Mouse (Mus musculus): ENCODE measurements around the gene Smad3.

Smad3 gene

DNA sequence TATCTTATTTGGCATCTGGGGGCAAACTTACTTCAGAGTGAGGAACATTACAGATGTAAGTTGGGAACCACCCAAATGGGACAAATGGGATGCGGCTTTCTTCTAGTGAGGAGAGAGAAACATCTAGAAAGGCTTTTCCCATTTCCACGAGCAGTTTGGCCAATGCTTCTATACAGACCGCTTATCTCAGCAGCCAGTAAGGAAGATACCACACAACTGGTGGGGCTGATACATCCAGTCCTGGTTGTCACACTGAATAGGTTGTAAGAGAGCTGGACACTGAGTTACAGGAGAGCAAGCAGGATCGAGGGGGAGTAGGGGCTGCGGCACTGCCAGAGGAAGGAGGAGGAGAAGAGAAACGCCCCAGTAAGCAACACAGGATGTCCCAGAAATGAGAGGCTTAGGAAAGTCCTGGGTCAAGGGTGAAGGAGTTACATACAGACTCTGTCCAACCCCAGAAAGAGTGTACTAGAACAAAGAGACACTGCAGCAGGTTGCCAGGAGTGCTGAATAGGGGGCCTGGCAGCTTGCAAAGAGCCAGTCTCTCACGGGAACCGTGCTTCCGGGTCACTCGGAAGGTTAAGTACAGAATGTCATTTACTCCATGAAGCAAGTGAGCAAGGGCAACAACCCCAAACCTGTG, 61.2 kb downstream of the Smad3 start:
- no peak for DNase-seq

DNA sequence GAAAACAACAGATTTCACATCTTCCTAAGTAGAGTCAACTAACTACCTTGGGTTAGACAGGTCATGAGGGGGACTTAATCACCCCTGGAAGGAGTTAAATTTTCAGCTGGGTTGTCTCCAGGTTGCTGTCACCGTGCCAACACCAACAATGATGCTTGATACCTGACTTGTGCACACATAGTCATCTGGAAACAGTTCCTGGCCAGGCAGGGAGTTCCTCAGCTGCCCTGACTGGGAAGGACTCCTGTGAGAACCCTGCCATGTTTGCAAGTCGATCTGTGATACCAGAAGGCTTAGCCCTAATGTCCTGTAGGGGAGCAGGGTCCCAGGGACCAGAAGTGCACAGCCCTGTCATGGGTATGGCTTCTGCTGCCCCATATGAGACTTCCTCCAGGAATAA, 65.8 kb downstream of the Smad3 start:
- no peak for DNase-seq

DNA sequence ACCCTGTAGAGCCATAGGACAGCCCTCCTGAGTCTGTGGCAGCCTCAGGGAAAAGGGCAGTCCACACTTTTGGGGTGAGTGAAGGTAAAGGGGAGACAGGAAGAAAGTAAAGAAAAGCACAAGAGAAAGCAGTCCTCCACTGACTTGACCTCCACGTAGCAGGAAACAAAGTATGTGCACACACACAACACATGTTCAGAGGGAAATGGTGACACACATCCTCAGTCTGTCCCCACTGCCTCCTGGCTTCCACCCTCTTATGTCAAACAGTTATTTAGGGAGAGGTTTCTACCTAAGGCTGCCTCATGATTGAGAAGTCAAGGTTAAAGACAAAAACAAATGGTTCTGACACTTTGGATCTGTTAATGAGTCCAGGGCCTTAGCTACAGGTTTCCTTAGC, 67.3 kb downstream of the Smad3 start:
- no peak for DNase-seq

DNA sequence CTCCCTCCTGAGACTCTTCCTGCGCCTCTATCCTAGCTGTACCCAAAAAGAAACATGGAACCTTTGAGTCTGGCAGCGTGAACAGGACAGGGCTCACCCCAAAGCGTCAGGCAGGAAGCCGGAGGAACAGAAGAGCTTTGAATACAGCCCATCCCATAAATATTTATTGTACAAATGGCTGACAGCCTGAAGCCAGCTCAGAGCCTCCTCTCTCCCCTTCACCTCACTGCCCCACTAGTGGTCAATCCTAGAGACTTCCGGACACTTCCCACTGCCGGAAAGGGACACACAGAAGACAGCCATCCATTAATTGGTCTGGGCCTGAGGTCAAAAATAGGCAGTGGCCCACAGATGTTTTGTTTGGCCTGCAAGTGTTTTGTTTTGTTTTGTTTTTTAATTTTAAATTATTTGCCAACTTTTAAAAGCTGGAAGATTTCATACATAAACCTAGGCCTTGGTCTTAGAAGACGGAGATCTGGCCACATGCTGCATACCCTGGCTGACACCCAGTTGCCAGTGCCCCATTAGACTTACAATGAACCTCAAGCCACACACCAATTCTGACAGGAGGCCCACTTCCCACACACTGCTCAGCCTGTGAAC, 70.3 kb downstream of the Smad3 start:
- DNase-seq, result no peak

DNA sequence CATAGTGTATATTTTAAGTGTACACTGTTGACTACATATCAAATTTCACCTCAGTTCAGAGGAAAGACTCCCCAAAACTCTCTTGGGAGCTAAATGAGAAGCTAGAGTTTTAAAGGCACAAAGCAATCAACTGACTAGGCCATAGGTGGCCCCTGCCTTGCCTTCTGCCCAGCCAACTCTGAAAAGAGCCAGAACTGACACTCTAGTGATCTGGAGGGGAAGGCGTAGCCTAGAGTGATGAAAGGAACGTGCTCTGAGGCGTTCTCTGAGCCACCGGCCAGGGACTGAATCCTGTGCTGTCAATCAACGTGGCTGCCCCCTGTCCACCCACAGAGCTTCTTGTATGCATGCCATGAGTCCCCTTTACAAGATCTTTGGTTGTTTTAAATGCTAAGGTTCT, 72.4 kb downstream of the Smad3 start:
- DNase-seq, result no peak

DNA sequence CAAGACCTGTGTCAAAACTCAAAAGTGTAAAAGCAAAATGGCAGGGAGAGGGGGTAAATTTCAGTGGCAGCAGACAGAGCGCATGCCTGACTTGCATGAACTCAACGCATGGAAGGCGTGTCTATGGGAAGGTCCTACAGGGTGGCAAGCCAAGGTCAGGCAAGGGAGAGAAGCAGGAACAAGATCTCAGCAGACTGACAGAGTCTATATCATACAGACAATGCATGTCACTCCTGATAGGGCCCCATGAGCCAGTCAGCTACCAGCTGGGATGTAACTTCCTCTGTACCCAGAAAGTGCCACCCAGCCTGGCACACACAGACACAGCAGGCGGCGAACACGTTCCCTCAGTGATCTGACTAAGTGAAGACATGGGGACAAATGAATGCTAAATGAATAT, 73.5 kb downstream of the Smad3 start:
- no peak for DNase-seq

DNA sequence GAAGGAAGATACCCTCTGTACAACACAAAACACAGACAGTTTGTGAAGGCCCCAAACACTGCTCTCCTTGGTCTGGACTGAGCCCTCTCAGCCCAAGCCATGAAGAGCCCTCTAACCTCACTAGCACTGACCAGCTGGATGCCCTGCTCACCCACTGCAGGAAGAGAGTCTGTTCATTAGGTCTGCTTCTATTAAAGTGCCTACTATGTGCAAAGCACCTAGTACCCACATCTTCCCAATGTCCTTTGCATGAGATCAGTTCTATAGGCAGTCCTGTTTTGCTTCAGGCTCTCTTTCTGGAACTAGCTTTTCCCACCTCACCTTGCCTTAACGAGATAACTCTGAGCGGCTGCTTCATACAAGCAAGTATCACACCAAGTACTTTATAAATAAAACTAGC, 74.9 kb downstream of the Smad3 start:
- no peak for DNase-seq

DNA sequence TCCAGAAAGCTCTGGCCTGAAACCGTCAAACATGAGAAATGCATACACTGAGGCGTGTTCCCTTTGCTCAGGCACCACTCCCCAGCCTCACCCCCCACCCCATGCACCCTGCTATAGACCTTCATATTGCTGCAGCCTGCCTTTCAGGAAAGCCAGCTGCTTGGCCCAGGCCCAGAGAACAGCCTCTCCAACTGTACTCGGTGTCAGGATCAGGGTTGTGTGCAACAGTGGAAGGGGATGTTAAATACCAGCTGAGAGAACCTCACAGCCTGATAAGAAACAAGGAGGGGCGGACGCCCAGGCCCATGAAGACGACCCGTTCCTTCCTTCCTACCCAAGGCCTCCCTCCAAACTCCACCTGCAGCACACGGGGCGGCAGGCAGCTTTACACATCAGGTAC, 75.5 kb downstream of the Smad3 start:
- DNase-seq, result no peak

DNA sequence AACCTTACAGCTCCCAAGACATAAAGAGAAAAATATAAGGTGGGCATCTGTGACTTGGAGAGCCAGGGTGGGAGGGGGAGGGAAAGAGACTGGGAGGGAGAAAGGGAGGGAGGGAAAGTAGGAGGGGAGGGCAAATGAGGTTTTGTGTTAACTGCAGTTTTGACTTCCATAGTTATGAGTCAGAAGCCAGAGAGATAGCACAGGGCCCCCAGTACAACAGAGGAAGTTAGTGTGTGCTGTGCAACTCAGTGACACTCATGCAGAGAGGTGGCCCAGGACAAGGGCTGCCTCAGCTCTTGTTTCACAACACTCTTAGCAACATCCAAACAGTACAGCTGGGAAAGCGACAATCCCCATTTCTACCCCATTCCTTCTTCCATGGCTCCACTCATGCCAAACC, 79.7 kb downstream of the Smad3 start:
- DNase-seq, result no peak

DNA sequence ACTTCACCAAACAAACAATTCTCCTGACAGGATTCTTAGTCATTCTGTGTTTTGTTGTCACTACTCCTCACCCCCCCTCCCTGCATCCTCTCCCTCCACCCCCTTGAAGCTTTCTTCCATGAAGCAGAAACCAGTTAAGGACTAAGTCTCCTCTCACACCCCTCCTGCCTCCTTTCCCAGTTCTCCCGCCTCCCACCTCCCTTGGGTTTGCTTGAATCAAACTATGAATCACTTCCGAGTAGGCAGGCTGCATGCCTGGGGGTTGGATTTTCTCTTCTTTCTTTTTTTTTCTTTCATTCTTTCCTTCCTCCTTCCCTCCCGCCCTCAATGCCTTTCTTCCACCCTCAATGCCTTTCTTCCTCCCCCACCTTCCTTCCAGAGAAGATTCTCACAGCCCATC, 80.2 kb downstream of the Smad3 start:
- DNase-seq, result no peak

DNA sequence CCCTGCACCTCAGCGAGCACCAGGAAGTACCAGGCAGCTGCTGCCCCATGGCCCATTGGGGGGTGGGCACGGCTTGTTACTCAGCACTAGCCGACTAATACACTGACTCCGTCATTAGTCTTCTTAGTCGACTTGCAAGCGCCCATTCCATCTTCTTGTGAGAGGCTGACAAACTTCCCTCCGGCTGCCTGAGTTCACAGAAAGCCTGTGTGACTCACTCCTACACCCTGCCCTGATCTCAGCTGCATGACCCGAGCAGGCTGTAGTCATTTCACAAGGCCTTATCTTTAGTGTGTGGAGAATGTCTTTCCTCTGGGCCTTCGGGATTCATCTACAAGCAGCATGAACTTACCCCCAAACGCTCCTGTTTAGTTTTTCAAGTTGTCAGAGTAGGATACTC, 83.2 kb downstream of the Smad3 start:
- no peak for DNase-seq

DNA sequence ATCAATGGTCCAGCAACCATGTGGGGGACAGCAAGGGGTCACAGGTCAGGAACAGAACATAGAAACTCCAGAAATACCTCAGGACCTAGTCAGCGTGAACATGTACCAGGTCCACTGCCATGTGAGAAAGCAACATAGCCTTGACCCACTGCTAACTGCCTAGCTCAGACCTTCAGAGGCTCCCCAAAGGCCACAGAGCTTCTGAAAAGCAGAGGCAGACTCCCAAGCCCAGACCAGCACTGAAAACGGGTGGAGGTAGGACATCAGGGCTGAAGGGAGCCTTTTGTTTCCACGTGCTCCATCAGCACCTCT, 84.3 kb downstream of the Smad3 start:
- no peak for DNase-seq

DNA sequence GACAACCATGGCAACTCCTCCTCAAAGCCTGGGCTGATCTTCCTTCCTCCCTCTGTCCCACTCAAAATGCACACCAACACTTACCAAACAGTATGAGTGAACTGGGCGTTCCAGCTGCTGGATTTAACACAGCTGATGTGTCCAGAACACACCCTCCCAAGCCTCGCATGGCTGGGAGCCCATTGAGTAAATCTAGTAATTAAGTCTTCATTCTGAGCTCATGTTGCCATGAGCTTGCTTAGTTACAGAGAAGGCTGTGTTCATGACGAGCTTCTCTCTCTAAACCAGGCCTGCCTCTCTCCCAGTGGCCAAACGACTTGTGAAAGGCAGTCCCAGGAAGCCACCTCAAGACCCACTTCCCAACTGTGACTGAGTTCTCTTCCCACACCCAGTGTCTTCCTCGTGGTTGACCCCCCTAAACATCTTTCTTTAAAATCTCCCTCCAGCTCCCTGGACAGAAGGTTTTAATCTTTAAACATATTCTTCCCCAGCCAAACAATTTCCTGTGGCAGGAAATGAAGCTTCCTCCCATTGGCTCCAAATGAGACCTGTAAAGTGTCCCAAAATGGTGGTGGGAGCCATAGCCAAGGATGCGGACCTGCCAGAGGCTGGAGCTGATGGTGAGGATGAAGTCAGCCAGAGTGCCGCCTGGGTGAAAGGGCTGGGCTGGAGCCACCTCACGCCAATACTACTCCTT, 84.8 kb downstream of the Smad3 start:
- DNase-seq, result no peak

DNA sequence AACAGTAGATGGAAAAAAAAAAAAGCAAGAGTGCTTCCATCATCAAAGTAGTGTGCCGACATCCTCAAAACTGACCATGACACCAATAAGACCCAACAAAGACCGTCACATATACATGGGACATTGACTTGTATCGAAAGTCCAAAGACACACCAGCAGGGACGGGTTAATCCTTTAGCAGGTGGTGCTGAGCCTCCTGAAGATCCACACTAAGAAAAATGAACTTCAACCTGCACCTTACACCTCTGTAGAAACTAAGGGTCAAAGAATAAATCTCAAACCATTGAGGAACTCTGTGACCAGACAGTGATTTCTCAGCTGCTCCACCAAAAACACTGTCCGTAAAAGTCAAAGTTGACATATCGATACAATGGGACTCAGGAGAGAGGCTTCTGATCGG, 88.0 kb downstream of the Smad3 start:
- no peak for DNase-seq

DNA sequence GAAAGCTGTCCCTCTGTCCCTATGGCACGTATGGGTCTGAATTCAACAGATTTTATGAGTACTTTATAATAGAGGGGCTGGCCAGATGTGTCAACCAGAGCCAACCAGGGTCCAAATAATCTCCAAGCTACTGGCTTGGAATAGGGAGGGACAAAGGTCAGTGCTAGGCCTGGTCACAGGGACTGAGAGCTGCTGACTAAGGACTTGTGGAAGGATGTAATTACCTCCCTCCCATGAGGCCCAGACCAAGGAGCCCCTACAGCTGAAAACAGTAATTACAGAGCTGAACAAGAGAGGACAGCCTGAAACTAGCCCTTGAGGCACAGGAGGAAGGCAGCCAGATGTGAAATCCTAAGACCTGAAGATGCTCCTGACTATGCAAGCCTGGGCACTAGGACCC, 89.2 kb downstream of the Smad3 start:
- no peak for DNase-seq

DNA sequence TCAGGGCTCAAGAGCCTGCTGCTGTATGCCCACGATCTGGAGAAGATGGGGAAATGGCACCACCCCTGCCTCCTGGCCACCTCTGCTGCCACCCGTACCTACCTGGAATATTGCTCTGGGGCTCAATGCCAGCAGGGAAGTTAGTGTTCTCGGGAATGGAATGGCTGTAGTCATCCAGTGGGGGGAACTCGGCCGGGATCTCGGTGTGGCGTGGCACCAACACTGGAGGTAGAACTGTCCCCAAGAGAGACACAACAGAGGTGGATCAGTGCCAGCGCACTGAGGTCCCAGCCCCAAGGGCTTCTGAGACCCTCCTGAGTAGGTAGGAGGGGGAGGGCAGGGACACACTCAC, 90.4 kb downstream of the Smad3 start:
- no peak for DNase-seq

DNA sequence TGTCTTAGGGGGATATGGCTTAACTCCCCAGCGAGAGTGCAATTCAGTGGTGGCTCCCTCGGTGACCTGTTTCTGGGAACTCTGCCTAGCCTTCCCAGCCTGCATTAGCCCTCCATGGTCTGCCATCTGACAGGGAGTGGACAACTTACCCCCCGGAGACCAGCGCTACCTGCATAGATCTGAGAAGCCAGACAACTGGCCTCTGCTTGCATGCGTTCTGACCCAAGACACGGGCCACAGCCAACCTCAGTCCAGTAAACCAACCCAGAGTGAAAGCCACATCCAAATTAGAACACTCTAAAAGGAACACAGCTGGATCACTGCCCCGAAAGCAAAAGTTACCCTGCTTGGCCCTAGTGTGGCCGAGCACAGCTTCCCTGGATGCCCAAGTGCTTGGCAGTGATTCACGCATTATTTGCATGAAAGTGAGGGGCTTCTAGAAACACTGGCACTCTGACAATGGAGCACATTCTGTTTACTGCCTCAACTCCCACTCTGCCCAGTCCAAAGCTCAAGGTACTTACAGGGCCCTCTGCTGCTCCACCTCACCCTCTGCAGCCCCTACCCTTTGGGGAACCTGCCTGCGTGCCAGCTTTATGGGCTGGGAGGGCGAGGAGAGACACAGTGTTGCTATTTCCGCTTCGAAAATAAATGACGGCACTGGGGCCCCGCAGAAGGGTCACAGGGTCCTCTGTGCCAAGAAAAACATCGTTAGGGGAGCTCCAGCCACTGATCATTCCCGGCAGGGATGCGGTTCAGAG, 91.0 kb downstream of the Smad3 start:
- DNase-seq, result no peak

DNA sequence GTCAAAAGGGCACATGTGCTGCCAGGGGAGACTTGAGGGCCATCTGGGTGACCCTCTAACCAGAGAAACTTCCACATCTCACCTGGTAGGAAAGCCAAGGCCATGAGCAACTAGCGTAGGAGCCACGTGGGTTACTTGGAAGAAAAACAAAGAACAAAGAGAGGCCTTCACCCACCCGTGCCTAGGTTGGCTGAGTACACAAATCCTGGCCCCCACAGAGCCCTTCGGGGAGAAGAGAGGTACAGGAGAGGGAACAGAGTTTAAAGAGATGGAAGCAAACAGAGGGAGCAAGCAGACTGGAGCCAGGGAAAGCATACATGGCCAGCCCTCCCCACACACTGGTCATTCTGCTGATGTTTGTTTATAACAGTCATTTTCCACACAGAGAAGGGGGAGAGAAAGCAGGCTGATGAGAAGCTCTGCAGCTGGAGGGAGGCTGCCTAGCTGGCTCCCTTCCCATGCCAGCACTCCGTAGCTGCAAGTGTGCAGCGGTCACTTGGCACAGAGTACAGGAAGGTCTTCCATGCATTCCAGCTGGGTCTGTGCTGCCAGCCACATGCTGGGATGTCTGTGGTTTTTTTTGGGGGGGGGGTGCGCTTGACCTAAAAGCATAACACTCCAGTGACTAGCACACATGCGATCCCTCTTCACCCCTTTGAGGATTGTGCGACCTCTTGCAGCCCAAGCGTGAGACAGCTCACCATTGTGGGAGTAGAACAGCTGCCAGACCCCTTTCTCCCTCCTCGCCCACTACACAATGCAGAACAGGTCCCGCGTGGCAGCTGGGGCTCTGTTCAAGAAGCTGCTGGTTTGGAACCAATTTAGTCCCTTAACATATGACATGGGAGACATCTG, 92.8 kb downstream of the Smad3 start:
- no peak for DNase-seq

DNA sequence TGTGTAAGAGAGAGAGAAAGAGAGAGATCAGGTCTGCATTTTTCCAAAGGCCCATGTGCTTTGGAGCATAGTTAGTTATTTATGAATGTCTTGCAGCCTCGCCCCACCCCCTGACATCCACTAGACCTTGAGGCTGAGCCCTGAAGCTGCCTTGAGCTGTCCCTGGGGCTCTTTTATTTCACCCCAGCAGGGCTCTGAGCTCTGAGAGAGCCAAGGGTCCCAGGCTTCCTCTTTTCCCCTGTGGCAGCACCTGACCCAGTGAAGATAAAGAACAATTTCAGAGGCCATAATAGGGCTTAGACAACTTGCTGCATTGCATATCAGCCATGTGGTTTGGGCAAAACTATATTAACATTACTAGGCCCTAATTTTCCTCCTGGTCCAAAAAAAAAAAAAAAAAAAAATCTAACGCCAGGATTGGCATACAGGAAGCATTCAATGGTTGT, 93.5 kb downstream of the Smad3 start:
- DNase-seq, result no peak

DNA sequence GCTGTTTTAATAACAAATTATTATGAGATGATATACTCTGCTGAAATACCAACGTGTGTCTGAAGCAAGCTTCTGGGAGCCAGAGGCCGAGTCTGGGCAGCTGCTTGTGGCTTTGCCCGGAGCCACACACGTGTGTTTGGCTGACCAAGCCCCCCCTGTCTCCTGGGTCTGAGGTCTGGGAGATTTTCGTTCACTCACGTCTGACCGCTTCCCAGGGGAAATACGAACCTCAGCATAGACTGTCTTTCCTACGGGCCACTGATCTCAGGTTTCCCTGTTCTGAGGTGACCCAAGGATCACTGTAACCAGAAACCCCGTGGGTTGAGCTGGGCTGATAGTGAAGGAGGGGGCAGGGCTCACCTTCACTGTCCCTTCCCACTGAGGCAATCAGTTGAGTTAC, 94.6 kb downstream of the Smad3 start:
- no peak for DNase-seq

DNA sequence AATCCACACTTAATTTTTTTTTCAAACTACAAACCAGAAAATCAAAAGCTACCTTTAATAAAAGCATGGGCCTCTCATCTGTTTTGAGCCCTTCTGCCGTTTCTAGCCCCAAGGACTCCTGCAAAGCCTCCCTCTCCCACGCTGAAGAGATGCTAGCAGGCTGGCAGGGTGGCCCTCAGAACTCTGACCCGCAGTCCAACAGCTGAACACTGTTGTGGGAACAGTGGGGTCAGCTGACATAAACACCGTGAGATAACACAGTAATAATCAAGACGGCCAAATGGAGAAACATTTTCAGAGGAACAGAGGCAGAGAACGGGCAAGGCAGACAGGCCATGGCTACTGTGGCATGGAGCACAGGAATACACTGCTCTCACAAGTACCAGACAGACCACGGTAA, 95.0 kb downstream of the Smad3 start:
- DNase-seq, result no peak

DNA sequence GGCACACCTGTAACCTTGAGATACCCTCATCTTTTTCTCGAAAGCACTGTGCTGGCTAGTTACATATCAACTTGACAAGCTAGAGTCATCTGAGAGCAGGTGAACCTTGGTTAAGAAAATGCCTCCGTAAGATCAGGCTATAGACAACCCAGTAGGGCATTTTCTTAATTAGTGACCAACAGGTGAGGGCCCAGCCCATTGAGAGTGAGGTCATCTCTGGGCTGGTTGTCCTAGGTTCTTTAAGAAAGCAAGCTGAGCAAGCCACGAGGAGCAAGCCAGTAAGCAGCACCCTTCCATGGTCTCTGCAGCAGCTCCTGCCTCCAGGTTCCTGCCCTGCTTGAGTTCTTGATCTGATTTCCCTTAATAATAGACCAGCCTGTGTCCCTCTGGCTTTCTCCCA, 97.1 kb downstream of the Smad3 start:
- no peak for DNase-seq

DNA sequence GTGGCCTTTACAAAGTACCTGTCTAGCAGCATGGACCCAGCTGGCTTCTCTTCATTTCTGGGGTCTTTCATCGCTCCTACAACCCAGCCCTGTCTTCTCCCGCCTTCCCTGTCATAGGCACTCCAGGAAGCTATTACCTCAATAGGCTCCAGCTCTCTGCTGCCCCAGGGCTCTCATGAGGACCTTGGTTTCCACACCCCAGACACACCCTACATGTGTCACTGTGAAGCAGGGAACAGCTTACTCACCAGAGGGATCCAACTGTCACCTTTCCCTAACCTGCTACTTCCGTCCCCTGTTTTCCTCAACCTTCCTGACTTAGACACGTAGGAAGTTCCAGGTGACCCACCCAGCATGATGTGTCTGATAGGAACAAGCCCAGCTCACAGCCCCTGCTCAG, 97.7 kb downstream of the Smad3 start:
- no peak for DNase-seq

Data from cerebellum, postnatal 36 days (tissue).